Mouse (Mus musculus) erythroblast, adult 5-6 weeks (primary cell): ENCODE results near the gene Tlr5. TPM values are rescaled to one million over a fixed set of nuclear protein-coding genes. Genes with fewer than 3 reads are reported as not detected.

Experiments
- ATAC-seq: replicated peaks from 2 replicates; pipeline ENCODE4 v1.8.0; 2016; ENCODE audit warnings: moderate number of reproducible peaks, mild to moderate bottlenecking, moderate TSS enrichment, inconsistent platforms; ENCODE audit not compliant: poor library complexity, low FRiP score, severe bottlenecking
- total RNA-seq, 2 experiments: library from RNA; stranded (forward) in 1 of 2; stranded (reverse) in 1 of 2; fragments of 150-400 nt in 1 of 2; fragments of 200-764, 138-1000 nt in 1 of 2; gene quantifications; 2 replicates each; pipeline versions ENCODE4 v1.2.3 to v1.2.4; 2015 to 2017; ENCODE audit warnings: low replicate concordance in 2 of 2

Tlr5 gene
- total RNA-seq, 2 experiments from 2014 or later, result 0.85 TPM; not detected in 1

- no peak for ATAC-seq
These were observed 31.7 kb downstream of the Tlr5 start for GRCm38 (mm10) chr1:182986243-182986642.

GRCm38 (mm10) chr1:182986750-182987149 lies 32.2 kb downstream of the Tlr5 start:
- no peak for ATAC-seq

- no peak for ATAC-seq
These were observed 33.2 kb downstream of the Tlr5 start for GRCm38 (mm10) chr1:182987801-182988200.

- ATAC-seq, result no peak
These were observed 34.1 kb downstream of the Tlr5 start for GRCm38 (mm10) chr1:182988646-182989045.

GRCm38 (mm10) chr1:182990092-182990762 lies 35.6 kb downstream of the Tlr5 start:
- ATAC-seq, result peak; percentile 20; the same call in 1 of the 2 replicates

GRCm38 (mm10) chr1:182991002-182991778 lies 36.6 kb downstream of the Tlr5 start:
- ATAC-seq, result no peak

Other genes with a start within 250 kb of the Tlr5 start
- gene Ccdc185, start 205.6 kb upstream of the Tlr5 start, total RNA-seq (2015; ENCODE audit: low replicate concordance), result not detected in 2 replicates
- not detected in 2 replicates for gene Ccdc185, start 205.6 kb upstream of the Tlr5 start, total RNA-seq (2017; ENCODE audit: low replicate concordance)
- gene Susd4, start 190.9 kb upstream of the Tlr5 start, total RNA-seq (2015; ENCODE audit: low replicate concordance), result not detected in 2 replicates
- gene Susd4, start 190.9 kb upstream of the Tlr5 start, total RNA-seq (2017; ENCODE audit: low replicate concordance), result not detected in 2 replicates